Mouse (Mus musculus): ENCODE data around the gene Zfp612.

GRCm38 (mm10) chr8:110069706-110070105 lies 9.8 kb upstream of the Zfp612 start:
- TF ChIP-seq POLR2A (IDR thresholded peaks at IDR 0.05; ENCODE audit: control insufficient read depth, extremely low read depth, insufficient read depth, low read length, poor library complexity) (no peak), CTCF (IDR thresholded peaks at IDR 0.05; ENCODE audit: borderline replicate concordance, control insufficient read depth, extremely low read depth, insufficient read depth, low read length, poor library complexity) (no peak)

Measured in thymus, adult 2 months (tissue).